Mouse (Mus musculus) heart, adult 2 months (tissue): Measurements from ENCODE around the gene Bnipl. TPM values are rescaled to one million over a fixed set of nuclear protein-coding genes. Genes with fewer than 3 reads are reported as not detected.

ENCODE experiments used
- DNase-seq, 2 experiments: peaks; one replicate each; pipeline ENCODE4 v3.0.0; 2021
- H3K27ac ChIP-seq: fragments of 200-600 bp; 2 replicates; pipeline ENCODE4 v1.8.1; 2022
- H3K27me3 ChIP-seq: fragments of 200-500 bp; 2 replicates; pipeline ENCODE4 v1.6.1; 2012; ENCODE audit warnings: mild to moderate bottlenecking, low read length, inconsistent platforms, mixed read lengths; ENCODE audit not compliant: control insufficient read depth, insufficient read depth
- H3K36me3 ChIP-seq: fragments of 200-500 bp; 2 replicates; pipeline ENCODE4 v1.6.1; 2012; ENCODE audit warnings: low read length, inconsistent platforms; ENCODE audit not compliant: control insufficient read depth, insufficient read depth
- H3K4me1 ChIP-seq: fragments of 200-500 bp; 2 replicates; pipeline ENCODE4 v1.6.1; 2011; ENCODE audit warnings: low read length; ENCODE audit not compliant: control insufficient read depth, insufficient read depth
- H3K4me3 ChIP-seq: fragments of 200-600 bp; 2 replicates; pipeline ENCODE4 v1.8.1; 2022
- H3K79me2 ChIP-seq: fragments of 200-500 bp; replicated peaks from 2 replicates; pipeline ENCODE4 v1.6.1; 2012; ENCODE audit warnings: mild to moderate bottlenecking, inconsistent platforms, low read length, moderate library complexity, mixed read lengths; ENCODE audit not compliant: control insufficient read depth, insufficient read depth
- H3K9ac ChIP-seq: fragments of 200-500 bp; 2 replicates; pipeline ENCODE4 v1.6.1; 2012; ENCODE audit warnings: low read depth, mild to moderate bottlenecking, control low read depth, inconsistent platforms, low read length, mixed read lengths
- CTCF ChIP-seq: fragments of 200-600 bp; IDR thresholded peaks from 2 replicates; pipeline ENCODE4 v1.8.1; 2022; ENCODE audit warnings: antibody characterized with exemption, mild to moderate bottlenecking, moderate library complexity
- EP300 ChIP-seq: fragments of 200-500 bp; IDR thresholded peaks from 2 replicates; pipeline ENCODE4 v1.6.1; 2011; ENCODE audit warnings: low read depth, low read length, control low read depth; ENCODE audit not compliant: insufficient read depth
- POLR2A ChIP-seq: fragments of 200-500 bp; IDR thresholded peaks from 2 replicates; pipeline ENCODE4 v1.6.1; 2011; ENCODE audit warnings: mild to moderate bottlenecking, low read depth, low read length, control low read depth; ENCODE audit not compliant: insufficient read depth
- WGBS: fragments of 180-500 bp; shearing (Covaris S2); methylation state at CpG from one replicate; pipeline ENCODE4 v1.1.7; 2018; 5-methylcytosine and 5-hydroxymethylcytosine counted together
- intact Hi-C: fragments of 180-260 bp; cut with DNase I; formaldehyde crosslinking; loops from one replicate; pipeline ENCODE4 v1.15.1; 2025
- polyA plus RNA-seq: library from polyadenylated mRNA; depleted of rRNA; stranded (reverse); fragments of >200 nt; gene quantifications from 2 replicates; pipeline ENCODE4 v1.2.3, GENCODE M21; 2012
- total RNA-seq, 2 experiments: library from RNA; stranded (reverse); gene quantifications; 2 replicates each; pipeline ENCODE4 v1.2.3; 2021

The Bnipl gene
- total and polyA plus RNA-seq, 3 experiments: 0.25 TPM; not detected in 2

GRCm38 (mm10) chr3:95232771-95233170 is 18.2 kb downstream of the Bnipl start:
- peaks cover 13% of the 10 kb centered on the region for H3K4me1 ChIP-seq
- H3K36me3 ChIP-seq: no peaks in the 10 kb centered on the region
- intact Hi-C loops: loop anchor here (5.0 kb wide), 1 partner anchor 50 kb away; the partner anchor contains the start of genes Mindy1 and Prune1
- H3K4me3 ChIP-seq: no peak overlapping the region
- peaks cover 3% of the 10 kb centered on the region for H3K79me2 ChIP-seq
- WGBS: 49% methylated on average over 7 of the region's 7 CpGs
- H3K27ac ChIP-seq: no peak overlapping the region
- no peak for DNase-seq
- TF ChIP-seq POLR2A: no peak
- H3K9ac ChIP-seq: no peak overlapping the region
- no peaks in the 10 kb centered on the region for H3K27me3 ChIP-seq

GRCm38 (mm10) chr3:95231298-95232221 is 19.4 kb downstream of the Bnipl start, which contains the start of gene Mllt11:
Gene Mllt11 (minus strand): TSS chr3:95232171.
- peak in 1 of 2 experiments; percentile 42 for DNase-seq
- Histone ChIP-seq H3K27me3 (no peaks in the 10 kb centered on the region), H3K79me2 (peaks cover 3% of the 10 kb centered on the region), H3K36me3 (no peaks in the 10 kb centered on the region), H3K4me1 (peaks cover 11% of the 10 kb centered on the region), H3K27ac (peak within 1 kb of the TSS; percentile 86), H3K9ac (peak within 1 kb of the TSS; percentile 36), H3K4me3 (peak within 1 kb of the TSS; percentile 75; the same call in 1 of the 2 replicates)
- no peak for TF ChIP-seq POLR2A
- no peak for TF ChIP-seq CTCF
- no peak for TF ChIP-seq EP300
- intact Hi-C loops: loop anchor here (5.0 kb wide), 1 partner anchor 51 kb away; the partner anchor contains the start of genes Mindy1 and Prune1
- 66% methylated on average over 12 of the region's 13 CpGs for WGBS

GRCm38 (mm10) chr3:95230495-95231297 is 20.3 kb downstream of the Bnipl start:
- 38% methylated on average over 8 of the region's 8 CpGs for WGBS

GRCm38 (mm10) chr3:95229781-95230494 is 21.1 kb downstream of the Bnipl start:
- peak; percentile 79 for TF ChIP-seq POLR2A
- TF ChIP-seq EP300: no peak
- peak overlapping the region; percentile 95 for H3K9ac ChIP-seq
- peak overlapping the region; percentile 75 for H3K4me3 ChIP-seq
- H3K27me3 ChIP-seq: no peaks in the 10 kb centered on the region
- WGBS: 16% methylated on average over 13 of the region's 13 CpGs
- intact Hi-C loops: loop anchor here (5.0 kb wide), 1 partner anchor 52 kb away; the partner anchor contains the start of genes Mindy1 and Prune1
- H3K4me1 ChIP-seq: peaks cover 11% of the 10 kb centered on the region
- no peaks in the 10 kb centered on the region for H3K36me3 ChIP-seq
- DNase-seq: peak; percentile 66 to 71
- peak overlapping the region; percentile 98 for H3K27ac ChIP-seq
- peaks cover 3% of the 10 kb centered on the region for H3K79me2 ChIP-seq

More at GRCm38 (mm10) chr3:95230495-95231297, 20.3 kb downstream of the Bnipl start:
- DNase-seq: peak; percentile 37 to 43
- TF ChIP-seq EP300: no peak
- no peak for TF ChIP-seq CTCF
- no peak for TF ChIP-seq POLR2A
- Histone ChIP-seq H3K27me3 (no peaks in the 10 kb centered on the region), H3K4me3 (peak overlapping the region; percentile 75; the same call in 1 of the 2 replicates), H3K79me2 (peaks cover 3% of the 10 kb centered on the region), H3K36me3 (no peaks in the 10 kb centered on the region), H3K9ac (peak overlapping the region; percentile 76), H3K4me1 (peaks cover 11% of the 10 kb centered on the region), H3K27ac (peak overlapping the region; percentile 86)
- intact Hi-C loops: loop anchor here (5.0 kb wide), 1 partner anchor 52 kb away; the partner anchor contains the start of genes Mindy1 and Prune1

- Histone ChIP-seq H3K27ac (peak overlapping the region; percentile 98), H3K79me2 (peaks cover 3% of the 10 kb centered on the region), H3K9ac (peak overlapping the region; percentile 95), H3K4me1 (peaks cover 13% of the 10 kb centered on the region), H3K36me3 (no peaks in the 10 kb centered on the region), H3K4me3 (peak overlapping the region; percentile 75), H3K27me3 (no peaks in the 10 kb centered on the region)
- DNase-seq: peak; percentile 42 to 58
- WGBS: 3% methylated on average over 43 of the region's 43 CpGs
- intact Hi-C loops: loop anchor here (1.0 kb wide), 1 partner anchor 12 kb away; the partner anchor contains the start of gene Gabpb2
- TF ChIP-seq CTCF (no peak), EP300 (no peak), POLR2A (no peak)
Observed at GRCm38 (mm10) chr3:95228894-95229780, 21.9 kb downstream of the Bnipl start.
